Mouse (Mus musculus): ENCODE data around the gene Adcy6. TPM values are rescaled to one million over a fixed set of nuclear protein-coding genes. Genes with fewer than 3 reads are reported as not detected.

Gene Adcy6
- total RNA-seq, 1 experiment, result 15.3 TPM

DNA sequence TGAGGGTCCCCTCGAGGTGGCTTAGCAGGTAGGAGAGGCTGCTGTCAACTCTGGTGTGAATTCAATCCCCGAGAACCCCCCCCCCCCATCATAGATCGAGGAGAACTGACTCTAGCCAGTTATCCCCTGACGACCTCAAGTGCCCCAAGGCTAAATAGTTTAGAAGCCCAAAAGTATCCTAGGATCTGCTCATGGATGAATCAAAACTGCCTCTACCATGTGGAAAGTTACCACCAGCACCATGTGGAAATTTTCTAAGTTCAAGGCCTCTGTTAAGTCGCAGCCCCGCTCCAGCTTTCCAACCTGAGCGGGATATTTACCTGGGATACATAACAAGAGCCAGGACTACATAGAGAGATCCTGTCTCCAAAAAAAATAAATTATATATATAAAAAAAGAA, 40.7 kb downstream of the Adcy6 start:
- TF ChIP-seq ZNF384 (IDR thresholded peaks at IDR 0.05; ENCODE audit: low read depth, low read length) (no peak), CHD2 (IDR thresholded peaks at IDR 0.05; ENCODE audit: low read depth, low read length) (no peak), HCFC1 (IDR thresholded peaks at IDR 0.05; ENCODE audit: borderline replicate concordance, insufficient read depth, low read length) (no peak), MAFK (IDR thresholded peaks at IDR 0.05; ENCODE audit: insufficient read depth, low read depth, low read length) (no peak)
- in situ Hi-C loops (cut with MboI; ENCODE audit: low sequenced_read_pairs in 2 of 2, unreplicated experiment in 2 of 2), result no loop called here
- H3K4me3 ChIP-seq (ENCODE audit: insufficient read depth in 1 of 2, low read depth in 1 of 2, low read length in 2 of 2, poor library complexity in 1 of 2, severe bottlenecking in 1 of 2), result peak overlapping the region; percentile 82 to 98
- DNase-seq (ENCODE audit: low read depth, low spot score), result no peak
- H3K36me3 ChIP-seq (ENCODE audit: control insufficient read depth, insufficient read depth, low read length, poor library complexity, severe bottlenecking), result peaks cover 8% of the 10 kb centered on the region; the same call in 1 of the 2 replicates
- peak overlapping the region; percentile 14; the same call in 1 of the 2 replicates for H3K27ac ChIP-seq (ENCODE audit: insufficient read depth, low read depth, low read length, poor library complexity, severe bottlenecking)
- peaks cover 0 to 3% of the 10 kb centered on the region in 2 experiments; a peak in 1 of 4 replicates for H3K4me1 ChIP-seq (ENCODE audit: control insufficient read depth in 2 of 2, insufficient read depth in 2 of 2, low read length in 2 of 2, poor library complexity in 1 of 2)
- no peaks in the 10 kb centered on the region for H3K9me3 ChIP-seq (ENCODE audit: control insufficient read depth, insufficient read depth, low read depth, low read length)
- peak overlapping the region; percentile 99 for H3K9ac ChIP-seq (ENCODE audit: insufficient read depth, low read depth, low read length, poor library complexity, severe bottlenecking)

DNA sequence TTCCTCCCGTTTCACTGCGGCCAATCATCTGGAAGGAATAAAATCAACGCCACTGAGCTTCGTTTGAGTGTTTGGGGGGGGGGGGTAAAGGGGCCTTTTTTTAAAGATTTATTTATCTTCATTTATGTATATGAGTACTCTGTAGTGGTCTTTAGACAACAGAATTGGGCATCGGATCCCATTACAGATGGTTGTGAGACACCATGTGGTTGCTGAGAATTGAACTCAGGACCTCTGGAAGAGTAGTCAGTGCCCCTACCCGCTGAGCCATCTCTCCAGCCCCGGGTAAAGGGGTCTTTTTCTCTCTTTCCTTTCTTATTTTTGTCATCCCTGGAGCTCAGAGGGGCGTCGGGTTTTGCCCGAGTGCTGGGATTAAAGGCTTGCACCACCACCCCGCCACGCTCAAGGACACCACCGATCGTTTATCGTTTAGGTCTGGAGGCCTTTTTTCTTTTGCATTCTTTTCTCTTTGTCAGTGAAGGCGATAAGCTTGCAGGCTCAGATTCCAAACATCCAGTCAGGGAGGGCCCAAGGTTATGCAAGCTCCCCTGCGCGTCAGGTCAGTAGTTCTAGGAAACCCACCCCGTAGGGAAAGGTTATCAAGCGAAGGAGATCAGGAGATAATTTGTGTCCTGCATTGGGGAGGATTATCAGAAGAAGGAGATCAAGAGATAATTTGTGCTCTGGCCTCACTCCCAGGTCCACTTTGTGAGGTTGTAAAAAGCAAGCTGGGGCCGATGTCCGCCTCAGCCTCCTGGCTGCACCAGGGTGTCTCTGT, 41.4 kb downstream of the Adcy6 start:
- peaks cover 8% of the 10 kb centered on the region; the same call in 1 of the 2 replicates for H3K36me3 ChIP-seq (ENCODE audit: control insufficient read depth, insufficient read depth, low read length, poor library complexity, severe bottlenecking)
- no peaks in the 10 kb centered on the region for H3K9me3 ChIP-seq (ENCODE audit: control insufficient read depth, insufficient read depth, low read depth, low read length)
- no peak for DNase-seq (ENCODE audit: low read depth, low spot score)

DNA sequence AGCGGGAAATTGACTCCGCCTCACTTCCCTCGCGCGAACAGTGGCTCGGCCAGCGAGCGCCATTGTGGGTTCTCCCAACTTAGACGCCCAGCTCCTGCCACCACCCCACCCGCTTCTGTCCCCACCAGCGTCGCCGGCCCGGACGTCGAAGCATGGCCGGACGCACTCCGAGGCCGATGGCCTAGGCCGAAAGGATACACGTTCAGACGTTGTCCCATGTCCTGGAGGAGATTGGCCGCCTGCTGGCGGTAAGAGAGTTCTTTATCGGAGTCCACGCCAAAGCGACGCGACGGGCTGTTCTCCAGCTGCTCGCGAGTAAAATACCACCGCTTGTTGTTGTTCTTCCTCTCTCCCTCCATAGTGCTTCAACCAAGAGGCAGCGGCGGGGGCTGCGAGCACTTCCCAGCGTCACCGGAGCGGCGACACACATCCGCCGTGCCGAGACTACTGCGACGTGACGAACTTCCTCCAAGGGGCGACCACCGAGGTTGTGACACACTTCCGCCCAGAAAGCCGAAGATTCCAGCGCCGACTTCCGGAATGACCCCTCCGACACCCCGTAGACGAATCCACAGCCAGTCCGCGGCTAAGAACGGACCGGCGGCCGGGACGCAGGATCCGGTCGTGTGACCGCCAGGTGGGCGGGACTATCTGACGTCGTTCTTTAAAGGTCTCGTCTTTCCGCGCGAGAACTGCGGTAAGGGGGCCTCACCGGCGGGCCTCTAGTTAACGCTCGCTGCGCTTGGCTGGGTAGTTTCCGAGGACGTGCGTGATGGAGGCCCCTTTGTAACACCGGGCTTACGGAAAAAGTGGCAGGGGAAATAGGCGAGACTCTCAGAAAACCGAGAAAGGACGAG, 42.4 kb downstream of the Adcy6 start:
- Histone ChIP-seq H3K27ac (ENCODE audit: insufficient read depth, low read depth, low read length, poor library complexity, severe bottlenecking) (peak overlapping the region; percentile 95), H3K36me3 (ENCODE audit: control insufficient read depth, insufficient read depth, low read length, poor library complexity, severe bottlenecking) (peaks cover 10% of the 10 kb centered on the region; the same call in 1 of the 2 replicates), H3K9ac (ENCODE audit: insufficient read depth, low read depth, low read length, poor library complexity, severe bottlenecking) (peak overlapping the region; percentile 99), H3K4me3 (ENCODE audit: insufficient read depth in 1 of 2, low read depth in 1 of 2, low read length in 2 of 2, poor library complexity in 1 of 2, severe bottlenecking in 1 of 2) (peak overlapping the region; percentile 90 to 98), H3K4me1 (ENCODE audit: control insufficient read depth in 2 of 2, insufficient read depth in 2 of 2, low read length in 2 of 2, poor library complexity in 1 of 2) (peaks cover 0 to 3% of the 10 kb centered on the region in 2 experiments; a peak in 1 of 4 replicates), H3K9me3 (ENCODE audit: control insufficient read depth, insufficient read depth, low read depth, low read length) (no peaks in the 10 kb centered on the region)
- TF ChIP-seq MAFK (IDR thresholded peaks at IDR 0.05; ENCODE audit: insufficient read depth, low read depth, low read length) (no peak), CHD2 (IDR thresholded peaks at IDR 0.05; ENCODE audit: low read depth, low read length) (peak; percentile 91), ZC3H11A (IDR thresholded peaks at IDR 0.05; ENCODE audit: borderline replicate concordance, low read depth, low read length) (0 out of 2 replicates have a peak, but pooled peaks have one; percentile 2), ZNF384 (IDR thresholded peaks at IDR 0.05; ENCODE audit: low read depth, low read length) (no peak), HCFC1 (IDR thresholded peaks at IDR 0.05; ENCODE audit: borderline replicate concordance, insufficient read depth, low read length) (peak; percentile 81)
- in situ Hi-C loops (cut with MboI; ENCODE audit: low sequenced_read_pairs in 2 of 2, unreplicated experiment in 2 of 2), result no loop called here
- peak; percentile 99 for DNase-seq (ENCODE audit: low read depth, low spot score)

More for the DNA sequence above, 41.4 kb downstream of the Adcy6 start:
- peaks cover 0 to 3% of the 10 kb centered on the region in 2 experiments; a peak in 1 of 4 replicates for H3K4me1 ChIP-seq (ENCODE audit: control insufficient read depth in 2 of 2, insufficient read depth in 2 of 2, low read length in 2 of 2, poor library complexity in 1 of 2)
- TF ChIP-seq CHD2 (IDR thresholded peaks at IDR 0.05; ENCODE audit: low read depth, low read length), result no peak
- no peak for TF ChIP-seq ZNF384 (IDR thresholded peaks at IDR 0.05; ENCODE audit: low read depth, low read length)
- TF ChIP-seq HCFC1 (IDR thresholded peaks at IDR 0.05; ENCODE audit: borderline replicate concordance, insufficient read depth, low read length), result no peak
- no peak for TF ChIP-seq ZC3H11A (IDR thresholded peaks at IDR 0.05; ENCODE audit: borderline replicate concordance, low read depth, low read length)
- TF ChIP-seq MAFK (IDR thresholded peaks at IDR 0.05; ENCODE audit: insufficient read depth, low read depth, low read length), result no peak
- H3K4me3 ChIP-seq (ENCODE audit: insufficient read depth in 1 of 2, low read depth in 1 of 2, low read length in 2 of 2, poor library complexity in 1 of 2, severe bottlenecking in 1 of 2), result peak overlapping the region; percentile 82 to 98
- in situ Hi-C loops (cut with MboI; ENCODE audit: low sequenced_read_pairs in 2 of 2, unreplicated experiment in 2 of 2), result no loop called here
- peak overlapping the region; percentile 95 for H3K27ac ChIP-seq (ENCODE audit: insufficient read depth, low read depth, low read length, poor library complexity, severe bottlenecking)
- H3K9ac ChIP-seq (ENCODE audit: insufficient read depth, low read depth, low read length, poor library complexity, severe bottlenecking), result peak overlapping the region; percentile 99

DNA sequence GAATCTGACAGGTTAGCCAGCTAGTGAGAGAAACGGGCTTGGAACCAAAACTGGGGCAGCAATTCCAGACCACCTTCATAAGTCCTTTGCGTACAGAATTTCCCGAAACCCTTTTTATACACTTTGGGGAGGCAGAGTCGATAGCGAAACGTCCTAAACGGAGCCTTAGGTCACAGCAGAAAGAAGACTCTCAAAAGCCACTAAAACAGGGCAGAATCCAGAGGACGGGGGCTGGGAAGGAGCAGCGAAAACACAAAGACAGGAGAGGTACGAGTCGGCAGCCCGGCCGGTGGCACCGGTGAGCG, 43.0 kb downstream of the Adcy6 start:
- TF ChIP-seq HCFC1 (IDR thresholded peaks at IDR 0.05; ENCODE audit: borderline replicate concordance, insufficient read depth, low read length) (no peak), MAFK (IDR thresholded peaks at IDR 0.05; ENCODE audit: insufficient read depth, low read depth, low read length) (no peak), ZNF384 (IDR thresholded peaks at IDR 0.05; ENCODE audit: low read depth, low read length) (no peak), CHD2 (IDR thresholded peaks at IDR 0.05; ENCODE audit: low read depth, low read length) (no peak), ZC3H11A (IDR thresholded peaks at IDR 0.05; ENCODE audit: borderline replicate concordance, low read depth, low read length) (no peak)
- peak overlapping the region; percentile 70 to 90 for H3K4me3 ChIP-seq (ENCODE audit: insufficient read depth in 1 of 2, low read depth in 1 of 2, low read length in 2 of 2, poor library complexity in 1 of 2, severe bottlenecking in 1 of 2)
- in situ Hi-C loops (cut with MboI; ENCODE audit: low sequenced_read_pairs in 2 of 2, unreplicated experiment in 2 of 2), result no loop called here

More for the DNA sequence above, 43.0 kb downstream of the Adcy6 start:
- Histone ChIP-seq H3K4me1 (ENCODE audit: control insufficient read depth in 2 of 2, insufficient read depth in 2 of 2, low read length in 2 of 2, poor library complexity in 1 of 2) (peaks cover 3% of the 10 kb centered on the region in 2 experiments; a peak in 1 of 4 replicates), H3K9ac (ENCODE audit: insufficient read depth, low read depth, low read length, poor library complexity, severe bottlenecking) (peak overlapping the region; percentile 79), H3K27ac (ENCODE audit: insufficient read depth, low read depth, low read length, poor library complexity, severe bottlenecking) (peak overlapping the region; percentile 74), H3K9me3 (ENCODE audit: control insufficient read depth, insufficient read depth, low read depth, low read length) (no peaks in the 10 kb centered on the region), H3K36me3 (ENCODE audit: control insufficient read depth, insufficient read depth, low read length, poor library complexity, severe bottlenecking) (peaks cover 10% of the 10 kb centered on the region; the same call in 1 of the 2 replicates)
- DNase-seq (ENCODE audit: low read depth, low spot score), result no peak
